8 mouse cellular contexts compared by ENCODE assay signal in genomic region chrX:52612806-52613205, GRCm38 (mm10). TPM values are rescaled to one million over a fixed set of nuclear protein-coding genes. Genes with fewer than 3 reads are reported as not detected.
DNase-seq lines count a peak whose midpoint lies in the region; ATAC-seq and TF ChIP-seq lines count a peak whose summit lies in the region.

No protein-coding gene starts in this region.

- ATAC-seq in forebrain, postnatal 0 days = no peak
- ATAC-seq in liver, embryonic 15.5 days (ENCODE audit: insufficient read depth) = no peak
- ATAC-seq in CD4-positive, CD25-positive, alpha-beta regulatory T cell, adult 4 months = no peak

- TF ChIP-seq POLR2A in ES-Bruce4 (IDR thresholded peaks at IDR 0.05; ENCODE audit: insufficient read depth, low read length) = no peak

- peak; percentile 20 for DNase-seq in gastrocnemius, adult 2 months
- DNase-seq in gastrocnemius, postnatal 36 days = no peak
- no peak for DNase-seq in forebrain, postnatal 0 days
- no peak for DNase-seq in left cerebral cortex, adult 9 months (ENCODE audit: low spot score in 2 of 2)
- DNase-seq in cerebellum, postnatal 25 days = no peak

- no peak for TF ChIP-seq EP300 in ES-Bruce4 (IDR thresholded peaks at IDR 0.05; ENCODE audit: insufficient read depth, low read depth, low read length)

- peak overlapping the region; percentile 81 for H3K4me2 ChIP-seq in forebrain, postnatal 0 days (ENCODE audit: low read depth)
- peak overlapping the region; percentile 58; the same call in 1 of the 2 replicates for H3K4me2 ChIP-seq in liver, embryonic 15.5 days

- H3K9ac ChIP-seq in ES-Bruce4 (ENCODE audit: low read depth, poor library complexity, severe bottlenecking) = peak overlapping the region; percentile 37
- H3K9ac ChIP-seq in forebrain, postnatal 0 days = no peak overlapping the region
- no peak overlapping the region for H3K9ac ChIP-seq in liver, embryonic 15.5 days

- no peaks in the 10 kb centered on the region for H3K9me3 ChIP-seq in ES-Bruce4 (replicated peaks; ENCODE audit: control insufficient read depth, insufficient read depth, low read length, poor library complexity, severe bottlenecking)
- no peaks in the 10 kb centered on the region for H3K9me3 ChIP-seq in forebrain, postnatal 0 days (ENCODE audit: low read length)
- H3K9me3 ChIP-seq in liver, embryonic 15.5 days (replicated peaks) = no peaks in the 10 kb centered on the region

- no peak overlapping the region for H3K27ac ChIP-seq in gastrocnemius, adult 2 months
- H3K27ac ChIP-seq in ES-Bruce4 (ENCODE audit: insufficient read depth, low read length) = no peak overlapping the region
- H3K27ac ChIP-seq in forebrain, postnatal 0 days (ENCODE audit: low read depth, low read length) = no peak overlapping the region
- no peak overlapping the region for H3K27ac ChIP-seq in liver, embryonic 15.5 days (replicated peaks)

- intact Hi-C loops in gastrocnemius, adult 2 months (cut with DNase I) = no loop called here
- intact Hi-C loops in gastrocnemius, postnatal 36 days (cut with DNase I) = no loop called here

- no peaks in the 10 kb centered on the region for H3K36me3 ChIP-seq in ES-Bruce4 (ENCODE audit: control insufficient read depth, insufficient read depth, low read length, poor library complexity, severe bottlenecking)
- H3K36me3 ChIP-seq in forebrain, postnatal 0 days (ENCODE audit: insufficient read depth) = no peaks in the 10 kb centered on the region
- no peaks in the 10 kb centered on the region for H3K36me3 ChIP-seq in liver, embryonic 15.5 days (replicated peaks)

- H3K4me3 ChIP-seq in gastrocnemius, adult 2 months = peak overlapping the region; percentile 68
- peak overlapping the region; percentile 64 for H3K4me3 ChIP-seq in ES-Bruce4 (ENCODE audit: low read depth, low read length)
- peak overlapping the region; percentile 43 for H3K4me3 ChIP-seq in forebrain, postnatal 0 days (ENCODE audit: low read depth, low read length)
- H3K4me3 ChIP-seq in liver, embryonic 15.5 days (replicated peaks) = peak overlapping the region; percentile 47

- no peak for TF ChIP-seq CTCF in gastrocnemius, adult 2 months (IDR thresholded peaks at IDR 0.05)
- TF ChIP-seq CTCF in ES-Bruce4 (IDR thresholded peaks at IDR 0.05; ENCODE audit: low read depth, low read length) = no peak
- no peak for TF ChIP-seq CTCF in forebrain, postnatal 0 days (IDR thresholded peaks at IDR 0.05; ENCODE audit: low read depth)

- 21% methylated on average over 12 of the region's 12 CpGs for WGBS in forebrain, postnatal 0 days
- 13% methylated on average over 12 of the region's 12 CpGs for WGBS in liver, embryonic 15.5 days (ENCODE audit: insufficient replicate concordance)

- no peaks in the 10 kb centered on the region for H3K27me3 ChIP-seq in ES-Bruce4 (ENCODE audit: control insufficient read depth, insufficient read depth, low read length, poor library complexity, severe bottlenecking)
- no peaks in the 10 kb centered on the region; the same call in 1 of the 2 replicates for H3K27me3 ChIP-seq in forebrain, postnatal 0 days (ENCODE audit: insufficient read depth, low read length)
- peaks cover 39% of the 10 kb centered on the region for H3K27me3 ChIP-seq in liver, embryonic 15.5 days

- no peaks in the 10 kb centered on the region for H3K4me1 ChIP-seq in ES-Bruce4 (ENCODE audit: control insufficient read depth, insufficient read depth, low read length)
- H3K4me1 ChIP-seq in forebrain, postnatal 0 days (ENCODE audit: insufficient read depth) = no peaks in the 10 kb centered on the region
- H3K4me1 ChIP-seq in liver, embryonic 15.5 days (replicated peaks) = no peaks in the 10 kb centered on the region

RNA-seq across cellular contexts. Expression of gene Gpc3, which starts 0.9 kb away (rescaled TPM):
- 1 to 10 TPM; 4.9 to 7.6 TPM for total RNA-seq in gastrocnemius, adult 2 months (2021)
- total RNA-seq in gastrocnemius, postnatal 36 days (2021) = 1 to 10 TPM; 7.9 to 9.2 TPM
- 79.4 and 83.5 TPM in 2 replicates for polyA plus RNA-seq in ES-Bruce4 (2011; ENCODE audit: insufficient read depth, insufficient read length, low read depth, missing spikeins)
- 11.8 and 30.3 TPM in 2 replicates for total RNA-seq in forebrain, postnatal 0 days (2014; rRNA removed)
- 48.6 and 58.8 TPM in 2 replicates for polyA plus RNA-seq in forebrain, postnatal 0 days (2015; fragmentation: Nextera tagmentation; extraction: Ambion mirVana)
- 268 and 289 TPM in 2 replicates for polyA plus RNA-seq in liver, embryonic 15.5 days (2015; fragmentation: Nextera tagmentation; extraction: Ambion mirVana)
- not detected for polyA plus RNA-seq in CD4-positive, CD25-positive, alpha-beta regulatory T cell, adult 4 months (2017; shearing (Covaris generic))

Comparison
In these comparisons a context has a peak if more than half of its experiments do, and no peak if none do; other contexts are left out.
1. RNA of gene Gpc3, which starts 0.9 kb away (polyA plus RNA-seq): 268 to 289 TPM in liver, embryonic 15.5 days, 79.4 to 83.5 TPM in ES-Bruce4 and 48.6 to 58.8 TPM in forebrain, postnatal 0 days; not detected in CD4-positive, CD25-positive, alpha-beta regulatory T cell, adult 4 months; every median in the first group is over 10 times any median in the second.
2. Peak in every context shown above with its lines, with median percentiles within 50 percentile points of each other: H3K4me3 ChIP-seq.